Mouse (Mus musculus) heart, embryonic 13.5 days (tissue): ENCODE measurements around the gene Rpsa. TPM values are rescaled to one million over a fixed set of nuclear protein-coding genes. Genes with fewer than 3 reads are reported as not detected.

Experiments
- ATAC-seq: fragments of 200-750 bp; cut with Nextera tagmentation; 2 replicates; pipeline ENCODE4 v1.8.0; 2017; ENCODE audit warnings: moderate TSS enrichment; ENCODE audit not compliant: insufficient number of reproducible peaks, low FRiP score, low TSS enrichment; ENCODE audit errors: extremely low read depth
- H3K27ac ChIP-seq: fragments of 300-500 bp; sonication (generic); replicated peaks from 2 replicates; pipeline ENCODE4 v1.5.1; 2015; ENCODE audit warnings: moderate library complexity, mild to moderate bottlenecking, inconsistent platforms
- H3K27me3 ChIP-seq: fragments of 300-500 bp; sonication (generic); replicated peaks from 2 replicates; pipeline ENCODE4 v1.6.1; 2015; ENCODE audit warnings: mild to moderate bottlenecking, inconsistent platforms
- H3K36me3 ChIP-seq: fragments of 300-500 bp; sonication (generic); 2 replicates; pipeline ENCODE4 v1.6.1; 2015; ENCODE audit warnings: mild to moderate bottlenecking, inconsistent platforms
- H3K4me1 ChIP-seq: fragments of 300-500 bp; sonication (generic); 2 replicates; pipeline ENCODE4 v1.6.1; 2015; ENCODE audit warnings: inconsistent platforms
- H3K4me2 ChIP-seq: fragments of 300-500 bp; sonication (generic); 2 replicates; pipeline ENCODE4 v1.6.1; 2015; ENCODE audit warnings: inconsistent platforms, mild to moderate bottlenecking, moderate library complexity
- H3K4me3 ChIP-seq: fragments of 300-500 bp; sonication (generic); 2 replicates; pipeline ENCODE4 v1.5.1; 2015; ENCODE audit warnings: moderate library complexity, mild to moderate bottlenecking, inconsistent platforms
- H3K9ac ChIP-seq: fragments of 300-500 bp; sonication (generic); 2 replicates; pipeline ENCODE4 v1.6.1; 2015; ENCODE audit warnings: inconsistent platforms, mild to moderate bottlenecking, moderate library complexity
- H3K9me3 ChIP-seq: fragments of 300-500 bp; sonication (generic); 2 replicates; pipeline ENCODE4 v1.6.1; 2016; ENCODE audit warnings: inconsistent platforms
- WGBS: fragments of 180-500 bp; shearing (Covaris S2); methylation state at CpG from one replicate; pipeline ENCODE4 v1.1.7; 2015; ENCODE audit warnings: mixed read lengths; 5-methylcytosine and 5-hydroxymethylcytosine counted together
- polyA plus RNA-seq: library from polyadenylated mRNA; unstranded; fragments of >200 nt; fragmentation: Nextera tagmentation; extraction: Ambion mirVana; gene quantifications from 2 replicates; pipeline ENCODE4 v1.2.1, GENCODE M21; 2015

The Rpsa gene
- polyA plus RNA-seq, 1 experiment from 2014 or later = 944 TPM

DNA sequence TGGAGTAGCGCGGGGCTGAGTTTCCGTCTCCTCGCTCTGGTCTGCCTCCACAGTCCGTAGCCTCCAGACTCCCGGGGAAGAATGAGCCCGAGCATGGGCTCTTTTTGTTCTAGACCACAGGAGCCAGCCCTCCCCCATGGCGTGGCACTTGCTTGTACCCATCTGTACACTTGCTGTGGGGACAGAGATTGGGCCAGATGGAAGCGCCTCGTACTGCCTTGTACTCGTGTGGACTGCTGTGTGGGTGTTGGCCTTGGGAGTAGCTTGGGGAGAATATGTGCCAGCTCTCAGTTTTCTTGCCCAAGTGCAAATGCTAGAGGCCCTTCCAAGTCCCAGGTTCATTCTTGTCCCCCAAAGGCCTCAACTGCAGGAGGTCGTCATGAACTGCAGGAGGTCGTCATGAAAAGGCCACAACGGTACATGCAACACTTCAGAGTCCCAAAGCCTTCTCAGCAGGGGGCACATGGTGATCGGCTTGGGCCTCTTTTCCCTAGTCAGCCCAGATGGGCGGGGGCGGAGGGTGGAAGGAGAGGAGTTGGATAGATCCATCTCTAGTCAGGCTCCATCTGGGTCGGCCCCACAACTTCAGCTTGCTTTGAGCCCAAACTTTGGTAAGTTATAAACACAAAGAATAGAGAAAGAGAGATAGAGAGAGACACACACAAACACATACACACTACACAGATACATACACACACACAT, 47.1 kb downstream of the Rpsa start:
- WGBS = 78% methylated on average over 18 of the region's 18 CpGs
- Histone ChIP-seq H3K4me1 (no peaks in the 10 kb centered on the region), H3K4me2 (no peak overlapping the region), H3K36me3 (no peaks in the 10 kb centered on the region), H3K27ac (no peak overlapping the region), H3K9me3 (peaks cover 6% of the 10 kb centered on the region; the same call in 1 of the 2 replicates), H3K9ac (no peak overlapping the region), H3K27me3 (peaks cover 12% of the 10 kb centered on the region; the same call in 1 of the 2 replicates), H3K4me3 (no peak overlapping the region)
- ATAC-seq = no peak

DNA sequence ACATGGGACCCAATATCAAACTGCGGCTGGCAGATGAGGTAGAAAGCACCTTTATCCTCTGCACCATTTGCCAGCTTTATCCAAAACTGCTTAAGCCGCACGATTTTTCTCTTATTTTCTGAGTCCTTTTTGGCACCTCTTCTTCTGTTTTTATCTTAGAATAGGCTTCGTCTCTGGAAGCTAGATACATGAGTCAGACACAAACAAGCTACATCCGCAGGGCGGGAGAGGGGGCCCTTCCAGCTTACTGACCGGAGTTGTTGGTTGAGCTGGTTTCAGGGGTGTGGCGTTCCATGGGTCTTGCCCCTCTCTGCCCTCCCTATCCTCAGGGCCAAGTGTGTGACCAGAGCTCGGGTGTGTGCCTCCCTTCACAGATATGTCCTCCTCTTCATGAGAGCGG, 51.3 kb downstream of the Rpsa start:
- H3K27me3 ChIP-seq = no peaks in the 10 kb centered on the region
- H3K9ac ChIP-seq = no peak overlapping the region
- no peaks in the 10 kb centered on the region for H3K9me3 ChIP-seq
- H3K4me1 ChIP-seq = no peaks in the 10 kb centered on the region
- no peak overlapping the region for H3K27ac ChIP-seq
- no peak for ATAC-seq
- H3K4me3 ChIP-seq = no peak overlapping the region
- H3K36me3 ChIP-seq = no peaks in the 10 kb centered on the region
- WGBS = 76% methylated on average over 10 of the region's 10 CpGs
- no peak overlapping the region for H3K4me2 ChIP-seq

Other genes starting within 250 kb of the Rpsa start
- gene Wdr48, start 232.8 kb upstream of the Rpsa start, polyA plus RNA-seq = 35.6 and 36.9 TPM in 2 replicates
- gene Gorasp1, start 190.1 kb upstream of the Rpsa start, polyA plus RNA-seq = 21.4 and 23.8 TPM in 2 replicates
- 0.17 and 0.27 TPM in 2 replicates for gene Ttc21a, start 190.1 kb upstream of the Rpsa start, polyA plus RNA-seq
- 5.7 and 6.8 TPM in 2 replicates for gene Csrnp1, start 143.0 kb upstream of the Rpsa start, polyA plus RNA-seq
- gene Xirp1, start 104.1 kb upstream of the Rpsa start, polyA plus RNA-seq = 44.6 and 47.2 TPM in 2 replicates
- gene Cx3cr1, start 57.8 kb upstream of the Rpsa start, polyA plus RNA-seq = 7.2 and 9.3 TPM in 2 replicates
- gene Ccr8, start 35.6 kb upstream of the Rpsa start, polyA plus RNA-seq = 0.13 TPM in 1 of 2 replicates, not detected in the other
- gene Slc25a38, start 17.3 kb upstream of the Rpsa start, polyA plus RNA-seq = 18.7 and 26.2 TPM in 2 replicates
- gene Mobp, start 22.0 kb downstream of the Rpsa start, polyA plus RNA-seq = not detected in 2 replicates
- gene Myrip, start 173.8 kb downstream of the Rpsa start, polyA plus RNA-seq = 0.36 and 0.66 TPM in 2 replicates